Mouse (Mus musculus) neural tube, embryonic 11.5 days (tissue): ENCODE measurements around the gene Glyatl3. TPM values are rescaled to one million over a fixed set of nuclear protein-coding genes. Genes with fewer than 3 reads are reported as not detected.

Experiments
- ATAC-seq: fragments of 200-750 bp; cut with Nextera tagmentation; 2 replicates; pipeline ENCODE4 v1.8.0; 2017; ENCODE audit warnings: moderate number of reproducible peaks, mild to moderate bottlenecking, moderate TSS enrichment, moderate library complexity; ENCODE audit not compliant: insufficient read depth, low FRiP score, low TSS enrichment
- DNase-seq: peaks from one replicate; pipeline ENCODE4 v3.0.0-alpha.2; 2015; ENCODE audit warnings: low spot score
- H3K27ac ChIP-seq: fragments of 300-500 bp; sonication (generic); 2 replicates; pipeline ENCODE4 v1.5.1; 2014; ENCODE audit warnings: low read depth, mild to moderate bottlenecking, low read length
- H3K27me3 ChIP-seq: fragments of 300-500 bp; sonication (generic); 2 replicates; pipeline ENCODE4 v1.6.1; 2014; ENCODE audit warnings: mild to moderate bottlenecking, low read length, mixed read lengths; ENCODE audit not compliant: control insufficient read depth, insufficient read depth
- H3K36me3 ChIP-seq: fragments of 300-500 bp; sonication (generic); 2 replicates; pipeline ENCODE4 v1.6.1; 2014; ENCODE audit warnings: mild to moderate bottlenecking, low read length, moderate library complexity, mixed read lengths; ENCODE audit not compliant: control insufficient read depth, insufficient read depth
- H3K4me1 ChIP-seq: fragments of 300-500 bp; sonication (generic); 2 replicates; pipeline ENCODE4 v1.6.1; 2014; ENCODE audit warnings: low read length, mixed read lengths; ENCODE audit not compliant: control insufficient read depth, insufficient read depth
- H3K4me2 ChIP-seq: fragments of 300-500 bp; sonication (generic); 2 replicates; pipeline ENCODE4 v1.6.1; 2014; ENCODE audit warnings: low read depth, mild to moderate bottlenecking, moderate library complexity
- H3K4me3 ChIP-seq: fragments of 300-500 bp; sonication (generic); 2 replicates; pipeline ENCODE4 v1.5.1; 2014; ENCODE audit warnings: low read depth, low read length
- H3K9ac ChIP-seq: fragments of 300-500 bp; sonication (generic); 2 replicates; pipeline ENCODE4 v1.6.1; 2014; ENCODE audit warnings: mild to moderate bottlenecking, low read length
- H3K9me3 ChIP-seq: fragments of 300-500 bp; sonication (generic); 2 replicates; pipeline ENCODE4 v1.6.1; 2016; ENCODE audit warnings: low read length; ENCODE audit not compliant: control insufficient read depth
- WGBS: fragments of 180-500 bp; shearing (Covaris S2); extraction: QIAGEN DNeasy Blood & Tissue Kit; methylation state at CpG from one replicate; pipeline ENCODE4 v1.1.7; 2014; 5-methylcytosine and 5-hydroxymethylcytosine counted together
- polyA plus RNA-seq: library from polyadenylated mRNA; unstranded; fragments of >200 nt; fragmentation: Nextera tagmentation; extraction: Ambion mirVana; gene quantifications from 2 replicates; pipeline ENCODE4 v1.2.1, GENCODE M21; 2014

The Glyatl3 gene
- polyA plus RNA-seq, 1 experiment from 2014 or later = not detected

DNA sequence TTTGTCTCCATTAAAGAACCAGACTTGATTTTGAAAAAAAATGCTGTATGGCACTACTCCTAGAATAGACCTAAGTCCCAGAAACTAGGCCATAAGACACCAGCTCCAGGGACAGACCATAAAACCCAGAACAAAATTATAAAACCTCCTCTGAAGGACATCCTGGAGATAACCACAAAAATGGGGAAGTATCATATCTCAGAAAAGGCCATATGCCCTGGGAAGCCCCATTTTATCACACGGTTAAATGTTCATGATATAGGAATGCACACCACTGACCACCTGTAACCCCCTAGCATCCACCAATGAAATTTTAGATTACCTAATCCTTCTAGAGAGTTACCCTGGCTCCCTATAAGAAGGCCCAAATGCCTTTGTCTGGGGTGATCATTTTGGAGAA, 38.6 kb downstream of the Glyatl3 start:
- no peaks in the 10 kb centered on the region for H3K4me1 ChIP-seq
- H3K9me3 ChIP-seq = no peaks in the 10 kb centered on the region
- no peaks in the 10 kb centered on the region for H3K27me3 ChIP-seq
- no peak overlapping the region for H3K9ac ChIP-seq
- ATAC-seq = no peak
- no peak overlapping the region for H3K4me3 ChIP-seq
- no peak overlapping the region for H3K4me2 ChIP-seq
- no peaks in the 10 kb centered on the region for H3K36me3 ChIP-seq
- no peak for DNase-seq
- no peak overlapping the region for H3K27ac ChIP-seq
- 97% methylated on average over 1 of the region's 1 CpGs for WGBS

DNA sequence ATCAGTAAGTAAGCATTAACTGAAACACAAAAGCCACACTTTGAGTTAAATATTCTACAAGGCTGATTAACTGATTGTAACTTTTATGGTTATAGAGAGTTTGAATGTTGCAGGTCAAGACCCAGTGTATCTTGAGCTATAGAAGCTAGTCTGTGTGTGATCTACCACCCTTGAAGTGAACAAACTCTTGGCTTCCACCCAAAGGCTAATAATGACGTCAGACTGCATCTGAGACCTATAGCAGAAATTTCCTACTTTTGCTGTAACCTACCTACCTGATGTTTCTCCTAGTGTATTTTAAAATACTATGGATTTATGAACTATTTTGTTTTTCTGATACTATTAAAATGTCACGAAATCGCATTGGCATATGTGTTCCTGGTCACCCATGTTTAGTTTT, 39.4 kb downstream of the Glyatl3 start:
- no peaks in the 10 kb centered on the region for H3K4me1 ChIP-seq
- DNase-seq (no peak), ATAC-seq (no peak)
- H3K9ac ChIP-seq = no peak overlapping the region
- H3K27ac ChIP-seq = no peak overlapping the region
- no peak overlapping the region for H3K4me2 ChIP-seq
- H3K9me3 ChIP-seq = no peaks in the 10 kb centered on the region
- H3K27me3 ChIP-seq = no peaks in the 10 kb centered on the region
- WGBS = 88% methylated on average over 3 of the region's 3 CpGs
- no peak overlapping the region for H3K4me3 ChIP-seq
- H3K36me3 ChIP-seq = no peaks in the 10 kb centered on the region

DNA sequence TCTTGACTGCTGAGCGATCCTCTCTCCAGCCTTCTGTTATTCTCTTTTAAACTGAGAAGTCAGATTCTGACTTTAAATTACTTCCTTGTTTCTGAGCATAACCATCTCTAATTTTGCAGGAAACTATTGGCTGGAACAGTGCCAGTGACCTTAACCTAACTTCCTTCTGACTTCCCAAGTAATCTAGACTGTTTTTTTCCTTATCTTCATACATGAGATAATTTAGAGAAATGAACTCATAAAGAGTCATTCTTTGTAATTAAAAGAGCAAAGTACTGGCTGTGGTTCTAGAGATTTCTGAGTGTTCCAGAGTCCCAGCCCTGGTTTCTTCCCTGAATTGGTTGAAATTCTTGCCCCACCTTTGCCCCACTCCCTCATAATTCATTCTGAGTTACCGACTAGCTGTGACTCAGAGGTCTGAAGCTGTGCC, 40.6 kb downstream of the Glyatl3 start:
- WGBS = 44% methylated on average over 2 of the region's 2 CpGs
- Histone ChIP-seq H3K4me3 (no peak overlapping the region), H3K4me2 (no peak overlapping the region), H3K27ac (no peak overlapping the region), H3K4me1 (no peaks in the 10 kb centered on the region), H3K27me3 (no peaks in the 10 kb centered on the region), H3K9ac (no peak overlapping the region), H3K9me3 (no peaks in the 10 kb centered on the region), H3K36me3 (no peaks in the 10 kb centered on the region)
- ATAC-seq (no peak), DNase-seq (no peak)

DNA sequence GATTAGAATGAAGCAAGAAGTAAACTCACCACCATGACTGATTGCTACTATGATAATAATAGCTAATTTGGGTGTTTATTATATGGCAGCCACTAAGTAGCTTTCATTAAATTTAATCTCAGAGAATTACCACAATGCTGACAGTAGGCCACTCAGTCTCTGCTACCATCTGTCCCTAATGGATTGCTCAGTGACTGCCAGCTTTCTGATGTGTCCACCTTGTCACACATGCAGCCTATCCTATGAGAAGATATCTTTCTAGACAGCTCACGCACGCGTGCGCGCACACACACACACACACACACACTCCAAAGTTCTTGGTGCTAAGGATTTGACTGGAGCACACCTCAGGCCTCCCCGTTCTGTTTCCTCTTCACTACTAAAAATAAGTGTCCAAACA, 41.5 kb downstream of the Glyatl3 start:
- no peak overlapping the region for H3K4me3 ChIP-seq
- no peak overlapping the region for H3K4me2 ChIP-seq
- 96% methylated on average over 6 of the region's 6 CpGs for WGBS
- H3K36me3 ChIP-seq = no peaks in the 10 kb centered on the region
- DNase-seq (no peak), ATAC-seq (no peak)
- H3K9ac ChIP-seq = no peak overlapping the region
- H3K9me3 ChIP-seq = no peaks in the 10 kb centered on the region
- no peaks in the 10 kb centered on the region for H3K4me1 ChIP-seq
- no peaks in the 10 kb centered on the region for H3K27me3 ChIP-seq
- no peak overlapping the region for H3K27ac ChIP-seq

DNA sequence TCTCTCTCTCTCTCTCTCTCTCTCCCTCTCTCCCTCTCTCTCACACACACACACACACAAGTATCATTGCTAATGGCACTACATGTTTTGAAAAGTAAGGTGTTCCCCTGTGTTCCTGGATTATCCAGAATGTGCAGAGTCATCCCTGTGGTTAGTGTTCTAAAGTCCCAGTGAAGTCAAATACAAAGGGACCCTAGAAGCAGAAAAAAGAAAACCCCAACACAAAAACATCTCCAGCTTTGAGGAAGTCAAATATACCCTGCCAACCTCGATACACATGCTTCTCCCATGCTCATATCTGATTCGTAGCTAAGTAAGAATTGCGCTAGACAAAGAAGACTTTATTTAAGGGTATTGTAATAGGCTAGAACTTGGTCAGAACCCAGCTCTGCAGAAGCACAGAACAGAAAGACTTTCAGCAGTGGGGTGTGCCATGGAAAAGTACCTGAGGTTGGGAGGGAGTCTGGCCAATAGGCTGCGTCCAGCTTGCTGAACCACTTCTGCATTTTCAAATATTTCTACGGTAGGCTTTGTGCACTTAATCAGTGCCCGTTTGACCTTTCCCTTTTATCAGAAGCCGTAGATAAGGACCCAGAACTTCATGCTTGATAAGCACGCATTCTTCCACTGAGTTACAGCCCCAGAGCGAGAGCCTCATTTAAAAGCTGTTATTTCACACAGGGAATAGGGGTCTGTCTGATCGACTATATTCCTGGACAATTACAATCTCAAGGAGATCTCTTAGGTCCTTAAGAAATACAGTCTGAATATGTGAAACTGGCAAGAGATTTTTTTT, 45.0 kb downstream of the Glyatl3 start:
- 82% methylated on average over 10 of the region's 10 CpGs for WGBS
- no peaks in the 10 kb centered on the region for H3K4me1 ChIP-seq
- no peaks in the 10 kb centered on the region for H3K27me3 ChIP-seq
- no peak overlapping the region for H3K4me3 ChIP-seq
- no peak overlapping the region for H3K4me2 ChIP-seq
- ATAC-seq (no peak), DNase-seq (no peak)
- no peak overlapping the region for H3K27ac ChIP-seq
- H3K9ac ChIP-seq = no peak overlapping the region
- no peaks in the 10 kb centered on the region for H3K9me3 ChIP-seq
- H3K36me3 ChIP-seq = no peaks in the 10 kb centered on the region

DNA sequence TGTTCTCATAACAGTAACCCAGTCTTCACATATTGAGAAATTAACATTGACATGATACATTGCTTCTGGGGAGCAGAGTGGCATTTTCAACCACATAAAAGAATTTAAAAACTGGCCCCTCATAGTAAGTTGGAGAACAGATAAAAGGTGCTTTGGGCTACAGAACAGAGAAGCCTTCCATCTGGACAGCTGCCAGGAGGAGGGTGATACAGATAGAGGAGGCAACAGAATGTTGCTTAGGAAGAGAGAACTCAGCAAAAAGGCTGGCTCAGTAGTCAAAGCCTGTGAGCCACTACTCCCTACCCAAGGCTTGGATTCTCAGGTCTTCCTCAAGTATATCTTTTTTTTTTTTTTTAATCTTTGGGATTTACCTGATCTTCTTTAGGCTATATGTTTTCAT, 59.1 kb downstream of the Glyatl3 start:
- Histone ChIP-seq H3K4me3 (no peak overlapping the region), H3K9me3 (no peaks in the 10 kb centered on the region), H3K9ac (no peak overlapping the region), H3K36me3 (no peaks in the 10 kb centered on the region), H3K4me2 (no peak overlapping the region), H3K27me3 (no peaks in the 10 kb centered on the region), H3K27ac (no peak overlapping the region), H3K4me1 (no peaks in the 10 kb centered on the region)
- no peak for ATAC-seq
- DNase-seq = no peak

Other genes with a start within 250 kb of the Glyatl3 start
- gene Esp1, start 187.2 kb downstream of the Glyatl3 start, polyA plus RNA-seq = not detected in 2 replicates
- not detected in 2 replicates for gene Crisp2, start 107.3 kb downstream of the Glyatl3 start, polyA plus RNA-seq
- gene Rhag, start 103.2 kb downstream of the Glyatl3 start, polyA plus RNA-seq = 4.4 and 6.9 TPM in 2 replicates
- gene 9130008F23Rik, start 33.8 kb downstream of the Glyatl3 start, polyA plus RNA-seq = 0.91 and 0.93 TPM in 2 replicates
- gene Mut, start 20.3 kb upstream of the Glyatl3 start, polyA plus RNA-seq = 31.1 and 32.0 TPM in 2 replicates
- 32.6 and 34.7 TPM in 2 replicates for gene Cenpq, start 20.7 kb upstream of the Glyatl3 start, polyA plus RNA-seq